Mouse (Mus musculus) liver, adult 2 months (tissue): ENCODE measurements around the gene Olfr49. TPM values are rescaled to one million over a fixed set of nuclear protein-coding genes. Genes with fewer than 3 reads are reported as not detected.

Experiments
- DNase-seq: peaks from one replicate; pipeline ENCODE4 v3.0.0-alpha.2; 2011; ENCODE audit warnings: low read depth, low spot score; ENCODE audit errors: extremely low read depth
- H3K27ac ChIP-seq: fragments of 200-500 bp; replicated peaks from 2 replicates; pipeline ENCODE4 v1.5.1; 2012; ENCODE audit warnings: low read depth, mild to moderate bottlenecking, control low read depth, inconsistent platforms, low read length; ENCODE audit not compliant: insufficient read depth
- H3K27me3 ChIP-seq: fragments of 200-500 bp; 2 replicates; pipeline ENCODE4 v1.6.1; 2012; ENCODE audit warnings: mild to moderate bottlenecking, moderate library complexity, low read length, inconsistent platforms; ENCODE audit not compliant: control insufficient read depth, insufficient read depth
- H3K36me3 ChIP-seq: fragments of 200-500 bp; 2 replicates; pipeline ENCODE4 v1.6.1; 2012; ENCODE audit warnings: low read length, inconsistent platforms; ENCODE audit not compliant: control insufficient read depth, insufficient read depth
- H3K4me1 ChIP-seq: fragments of 200-500 bp; 2 replicates; pipeline ENCODE4 v1.6.1; 2011; ENCODE audit warnings: low read length; ENCODE audit not compliant: control insufficient read depth, insufficient read depth
- H3K4me3 ChIP-seq: fragments of 200-500 bp; 2 replicates; pipeline ENCODE4 v1.5.1; 2011; ENCODE audit warnings: low read depth, mild to moderate bottlenecking, control low read depth, low read length, moderate library complexity; ENCODE audit not compliant: insufficient read depth
- H3K79me2 ChIP-seq: fragments of 200-500 bp; 2 replicates; pipeline ENCODE4 v1.6.1; 2012; ENCODE audit warnings: inconsistent platforms, mild to moderate bottlenecking, low read length, moderate library complexity; ENCODE audit not compliant: control insufficient read depth, insufficient read depth
- H3K9ac ChIP-seq: fragments of 200-500 bp; 2 replicates; pipeline ENCODE4 v1.6.1; 2012; ENCODE audit warnings: low read depth, mild to moderate bottlenecking, control low read depth, inconsistent platforms, low read length
- CTCF ChIP-seq: fragments of 200-500 bp; IDR thresholded peaks from 2 replicates; pipeline ENCODE4 v1.5.1; 2011; ENCODE audit warnings: low read depth, low read length, control low read depth
- POLR2A ChIP-seq: fragments of 200-500 bp; IDR thresholded peaks from 2 replicates; pipeline ENCODE4 v1.6.1; 2011; ENCODE audit warnings: low read length, control low read depth; ENCODE audit not compliant: insufficient read depth; ENCODE audit errors: extremely low read depth
- WGBS: fragments of 180-500 bp; shearing (Covaris S2); methylation state at CpG from one replicate; pipeline ENCODE4 v1.1.7; 2018; 5-methylcytosine and 5-hydroxymethylcytosine counted together
- polyA plus RNA-seq: library from polyadenylated mRNA; depleted of rRNA; stranded (reverse); fragments of >200 nt; gene quantifications from 2 replicates; pipeline ENCODE4 v1.2.3, GENCODE M21; 2012
- total RNA-seq: library from RNA; depleted of rRNA; stranded (reverse); fragments of >200 nt; gene quantifications from 2 replicates; pipeline ENCODE4 v1.2.3, GENCODE M21; 2014

Gene Olfr49
- total and polyA plus RNA-seq, 2 experiments, result not detected

- Histone ChIP-seq H3K9ac (no peak overlapping the region), H3K4me3 (no peak overlapping the region), H3K36me3 (peaks cover 16% of the 10 kb centered on the region), H3K27me3 (no peaks in the 10 kb centered on the region), H3K27ac (no peak overlapping the region), H3K4me1 (no peaks in the 10 kb centered on the region), H3K79me2 (peaks cover 3% of the 10 kb centered on the region; the same call in 1 of the 2 replicates)
- DNase-seq, result no peak
- WGBS, result 96% methylated on average over 5 of the region's 5 CpGs
- no peak for TF ChIP-seq POLR2A
- no peak for TF ChIP-seq CTCF
These were observed 47.9 kb downstream of the Olfr49 start for GRCm38 (mm10) chr14:54236881-54237280.

GRCm38 (mm10) chr14:54235825-54236540, 48.8 kb downstream of the Olfr49 start:
- H3K27me3 ChIP-seq, result no peaks in the 10 kb centered on the region
- TF ChIP-seq POLR2A, result no peak
- TF ChIP-seq CTCF, result no peak
- no peak overlapping the region for H3K9ac ChIP-seq
- DNase-seq, result no peak
- no peaks in the 10 kb centered on the region for H3K4me1 ChIP-seq
- 88% methylated on average over 5 of the region's 5 CpGs for WGBS
- peaks cover 3% of the 10 kb centered on the region; the same call in 1 of the 2 replicates for H3K79me2 ChIP-seq
- no peak overlapping the region for H3K4me3 ChIP-seq
- H3K27ac ChIP-seq, result no peak overlapping the region
- peaks cover 8% of the 10 kb centered on the region; the same call in 1 of the 2 replicates for H3K36me3 ChIP-seq

- Histone ChIP-seq H3K36me3 (peaks cover 3% of the 10 kb centered on the region; the same call in 1 of the 2 replicates), H3K4me3 (no peak overlapping the region), H3K79me2 (peaks cover 3% of the 10 kb centered on the region; the same call in 1 of the 2 replicates), H3K9ac (no peak overlapping the region), H3K4me1 (no peaks in the 10 kb centered on the region), H3K27ac (no peak overlapping the region), H3K27me3 (no peaks in the 10 kb centered on the region)
- TF ChIP-seq POLR2A (no peak), CTCF (no peak)
- 89% methylated on average over 20 of the region's 20 CpGs for WGBS
- DNase-seq, result no peak
These were observed 50.3 kb downstream of the Olfr49 start for GRCm38 (mm10) chr14:54234231-54235040.

- Histone ChIP-seq H3K36me3 (peaks cover 3% of the 10 kb centered on the region; the same call in 1 of the 2 replicates), H3K4me3 (no peak overlapping the region), H3K9ac (no peak overlapping the region), H3K27me3 (no peaks in the 10 kb centered on the region), H3K27ac (no peak overlapping the region), H3K4me1 (no peaks in the 10 kb centered on the region), H3K79me2 (no peaks in the 10 kb centered on the region; the same call in 1 of the 2 replicates)
- no peak for TF ChIP-seq CTCF
- TF ChIP-seq POLR2A, result no peak
- DNase-seq, result no peak
- WGBS, result 69% methylated on average over 16 of the region's 16 CpGs
These were observed 51.1 kb downstream of the Olfr49 start for GRCm38 (mm10) chr14:54233559-54234143.

GRCm38 (mm10) chr14:54232811-54233558, 51.8 kb downstream of the Olfr49 start:
- 0 out of 2 replicates have a peak overlapping the region, but pooled peaks have one; percentile 4 for H3K27ac ChIP-seq
- WGBS, result 17% methylated on average over 9 of the region's 9 CpGs

More at GRCm38 (mm10) chr14:54232811-54233558, 51.8 kb downstream of the Olfr49 start:
- DNase-seq, result peak; percentile 22
- TF ChIP-seq CTCF (no peak), POLR2A (no peak)
- Histone ChIP-seq H3K4me1 (no peaks in the 10 kb centered on the region), H3K36me3 (peaks cover 3% of the 10 kb centered on the region; the same call in 1 of the 2 replicates), H3K79me2 (no peaks in the 10 kb centered on the region), H3K4me3 (no peak overlapping the region), H3K27me3 (no peaks in the 10 kb centered on the region), H3K9ac (no peak overlapping the region)
